Mouse (Mus musculus) limb, embryonic 11.5 days (tissue): Measurements from ENCODE around the gene Rtn3. TPM values are rescaled to one million over a fixed set of nuclear protein-coding genes. Genes with fewer than 3 reads are reported as not detected.

ENCODE experiments used
- ATAC-seq: fragments of 200-750 bp; cut with Nextera tagmentation; 2 replicates; pipeline ENCODE4 v1.8.0; 2017; ENCODE audit warnings: low read depth; ENCODE audit not compliant: insufficient number of reproducible peaks, low FRiP score, low TSS enrichment
- DNase-seq: peaks from one replicate; pipeline ENCODE4 v3.0.0-alpha.2; 2015; ENCODE audit warnings: low spot score
- H3K27ac ChIP-seq: fragments of 300-500 bp; sonication (generic); replicated peaks from 2 replicates; pipeline ENCODE4 v1.5.1; 2014; ENCODE audit warnings: low read depth, mild to moderate bottlenecking, low read length
- H3K27me3 ChIP-seq: fragments of 300-500 bp; sonication (generic); 2 replicates; pipeline ENCODE4 v1.6.1; 2014; ENCODE audit warnings: mild to moderate bottlenecking, low read length, mixed read lengths; ENCODE audit not compliant: control insufficient read depth, insufficient read depth
- H3K36me3 ChIP-seq: fragments of 300-500 bp; sonication (generic); 2 replicates; pipeline ENCODE4 v1.6.1; 2014; ENCODE audit warnings: mild to moderate bottlenecking, low read length, moderate library complexity, mixed read lengths; ENCODE audit not compliant: control insufficient read depth, insufficient read depth
- H3K4me1 ChIP-seq: fragments of 300-500 bp; sonication (generic); 2 replicates; pipeline ENCODE4 v1.6.1; 2014; ENCODE audit warnings: low read length, mixed read lengths; ENCODE audit not compliant: control insufficient read depth, insufficient read depth
- H3K4me2 ChIP-seq: fragments of 300-500 bp; sonication (generic); 2 replicates; pipeline ENCODE4 v1.6.1; 2014; ENCODE audit warnings: low read depth, mild to moderate bottlenecking, moderate library complexity; ENCODE audit not compliant: severe bottlenecking
- H3K4me3 ChIP-seq: fragments of 300-500 bp; sonication (generic); 2 replicates; pipeline ENCODE4 v1.5.1; 2014; ENCODE audit warnings: low read depth, low read length
- H3K9ac ChIP-seq: fragments of 300-500 bp; sonication (generic); 2 replicates; pipeline ENCODE4 v1.6.1; 2014; ENCODE audit warnings: mild to moderate bottlenecking, low read length
- H3K9me3 ChIP-seq: fragments of 300-500 bp; sonication (generic); 2 replicates; pipeline ENCODE4 v1.6.1; 2016; ENCODE audit warnings: low read length; ENCODE audit not compliant: control insufficient read depth
- WGBS: fragments of 180-500 bp; shearing (Covaris S2); extraction: QIAGEN DNeasy Blood & Tissue Kit; methylation state at CpG from one replicate; pipeline ENCODE4 v1.1.7; 2014; 5-methylcytosine and 5-hydroxymethylcytosine counted together
- polyA plus RNA-seq: library from polyadenylated mRNA; unstranded; fragments of >200 nt; fragmentation: Nextera tagmentation; extraction: Ambion mirVana; gene quantifications from 2 replicates; pipeline ENCODE4 v1.2.1, GENCODE M21; 2014

Gene Rtn3
- polyA plus RNA-seq, 1 experiment from 2014 or later: 94.1 TPM

DNA sequence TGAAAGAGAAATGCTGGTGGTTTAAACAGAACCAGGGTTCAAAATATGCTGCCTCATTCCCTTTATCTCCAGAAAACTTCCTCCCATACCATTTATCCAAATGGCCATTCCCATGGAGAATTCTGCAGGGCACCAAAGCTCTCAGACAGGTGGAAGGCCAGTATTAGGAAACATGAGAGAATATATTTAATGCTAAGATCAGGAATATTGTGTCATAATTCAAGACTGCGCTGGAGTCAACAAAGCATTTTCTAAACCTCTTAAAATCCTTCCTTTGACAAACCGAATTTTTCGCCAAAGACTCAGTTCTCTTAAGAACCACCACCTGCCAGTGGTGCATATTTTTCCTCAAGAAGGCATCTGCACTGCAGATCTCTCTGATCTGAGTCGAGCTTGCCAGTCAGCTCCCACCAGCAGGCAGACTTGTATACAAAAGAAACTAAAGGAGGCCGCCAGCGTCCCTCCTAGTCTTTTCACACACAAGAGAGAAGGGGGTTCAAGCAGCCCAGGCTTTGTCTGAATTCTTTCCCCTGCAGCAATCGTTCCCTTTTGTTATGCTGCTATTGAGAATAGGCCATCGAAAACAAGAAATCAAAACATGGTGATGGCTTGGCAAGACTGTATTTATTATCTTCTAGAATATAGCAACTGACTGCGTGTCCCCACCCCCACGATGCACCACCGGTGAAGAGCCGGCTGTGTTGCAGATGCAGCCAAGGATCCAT lies 1.4 kb downstream of the Rtn3 start:
- H3K4me2 ChIP-seq: peak overlapping the region; percentile 50
- DNase-seq: peak; percentile 41
- 0 out of 2 replicates have a peak, but pooled peaks cover 5% of the 10 kb centered on the region for H3K4me1 ChIP-seq
- H3K4me3 ChIP-seq: peak overlapping the region; percentile 95
- ATAC-seq: no peak
- no peaks in the 10 kb centered on the region for H3K36me3 ChIP-seq
- H3K9ac ChIP-seq: peak overlapping the region; percentile 12; the same call in 1 of the 2 replicates
- H3K27me3 ChIP-seq: no peaks in the 10 kb centered on the region
- H3K9me3 ChIP-seq: no peaks in the 10 kb centered on the region
- 9% methylated on average over 12 of the region's 12 CpGs for WGBS
- no peak overlapping the region for H3K27ac ChIP-seq

DNA sequence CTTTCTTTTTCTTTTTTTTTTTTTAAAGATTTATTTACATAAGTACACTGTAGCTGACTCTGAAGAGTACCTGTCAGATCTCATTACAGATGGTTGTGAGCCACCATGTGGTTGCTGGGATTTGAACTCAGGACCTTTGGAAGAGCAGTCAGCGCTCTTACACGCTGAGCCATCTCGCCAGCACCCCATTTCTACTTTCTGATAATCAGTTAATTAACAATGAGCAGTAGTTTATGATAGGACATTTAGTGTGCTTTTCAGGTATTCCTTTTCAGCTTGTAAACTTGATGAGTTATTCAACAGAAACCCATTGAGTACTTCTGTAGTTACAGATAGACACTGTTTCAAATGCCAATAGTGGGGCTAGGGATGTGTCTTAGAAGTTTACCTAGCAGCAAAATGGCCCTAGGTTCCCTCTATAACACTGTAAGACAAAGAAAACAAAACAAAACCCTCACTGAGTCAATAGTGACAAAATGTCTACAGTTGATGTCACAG lies 3.3 kb downstream of the Rtn3 start:
- Histone ChIP-seq H3K36me3 (no peaks in the 10 kb centered on the region), H3K27ac (no peak overlapping the region), H3K9me3 (no peaks in the 10 kb centered on the region), H3K27me3 (no peaks in the 10 kb centered on the region), H3K4me1 (0 out of 2 replicates have a peak, but pooled peaks cover 5% of the 10 kb centered on the region), H3K9ac (no peak overlapping the region), H3K4me2 (no peak overlapping the region), H3K4me3 (no peak overlapping the region)
- ATAC-seq (no peak), DNase-seq (no peak)
- WGBS: 96% methylated on average over 3 of the region's 3 CpGs

DNA sequence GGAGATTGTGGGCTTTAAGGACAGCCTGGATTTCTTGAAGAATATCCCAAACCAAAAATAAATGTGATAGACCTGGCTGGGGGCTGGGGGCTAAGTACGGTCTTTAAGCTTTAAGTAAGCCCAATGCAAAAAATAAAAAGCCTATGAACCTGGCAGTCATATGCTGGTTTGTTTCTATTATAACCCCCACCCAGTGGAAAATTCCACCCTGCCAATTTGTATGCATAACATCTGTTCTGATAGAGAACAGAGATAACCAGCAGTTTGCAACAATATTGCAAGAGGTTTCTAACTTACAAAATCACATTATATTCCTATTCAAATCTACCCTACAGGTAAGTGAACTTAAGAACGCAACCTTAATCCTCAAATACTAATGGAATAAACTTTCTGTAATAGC lies 12.4 kb downstream of the Rtn3 start:
- no peak overlapping the region for H3K9ac ChIP-seq
- no peak overlapping the region for H3K4me2 ChIP-seq
- H3K36me3 ChIP-seq: peaks cover 2% of the 10 kb centered on the region; the same call in 1 of the 2 replicates
- H3K27me3 ChIP-seq: no peaks in the 10 kb centered on the region
- 99% methylated on average over 2 of the region's 2 CpGs for WGBS
- no peaks in the 10 kb centered on the region for H3K9me3 ChIP-seq
- DNase-seq (no peak), ATAC-seq (no peak)
- no peak overlapping the region for H3K27ac ChIP-seq
- no peaks in the 10 kb centered on the region for H3K4me1 ChIP-seq
- no peak overlapping the region for H3K4me3 ChIP-seq

DNA sequence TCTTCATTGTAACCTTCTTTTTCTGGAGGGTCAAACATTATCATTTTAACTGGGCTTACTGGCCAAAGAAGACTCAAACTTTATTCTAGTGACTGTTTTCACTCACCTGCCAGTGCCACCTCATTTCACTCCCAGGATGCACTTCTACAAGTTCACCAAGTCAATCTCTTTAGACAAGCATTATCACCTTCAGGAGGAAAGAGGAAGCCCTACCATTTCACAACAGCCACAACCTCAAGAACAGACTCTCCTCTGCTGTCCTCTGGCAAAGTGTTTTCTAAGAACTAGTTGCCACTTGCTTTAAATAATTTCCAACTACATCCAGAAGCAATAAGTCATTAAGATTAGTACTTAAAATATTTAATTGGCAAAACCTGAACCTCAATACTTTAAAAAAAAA lies 15.2 kb downstream of the Rtn3 start:
- DNase-seq (no peak), ATAC-seq (no peak)
- H3K4me3 ChIP-seq: no peak overlapping the region
- no peak overlapping the region for H3K9ac ChIP-seq
- no peaks in the 10 kb centered on the region for H3K9me3 ChIP-seq
- H3K4me2 ChIP-seq: no peak overlapping the region
- H3K27me3 ChIP-seq: no peaks in the 10 kb centered on the region
- peaks cover 2% of the 10 kb centered on the region; the same call in 1 of the 2 replicates for H3K36me3 ChIP-seq
- H3K27ac ChIP-seq: no peak overlapping the region
- no peaks in the 10 kb centered on the region for H3K4me1 ChIP-seq

DNA sequence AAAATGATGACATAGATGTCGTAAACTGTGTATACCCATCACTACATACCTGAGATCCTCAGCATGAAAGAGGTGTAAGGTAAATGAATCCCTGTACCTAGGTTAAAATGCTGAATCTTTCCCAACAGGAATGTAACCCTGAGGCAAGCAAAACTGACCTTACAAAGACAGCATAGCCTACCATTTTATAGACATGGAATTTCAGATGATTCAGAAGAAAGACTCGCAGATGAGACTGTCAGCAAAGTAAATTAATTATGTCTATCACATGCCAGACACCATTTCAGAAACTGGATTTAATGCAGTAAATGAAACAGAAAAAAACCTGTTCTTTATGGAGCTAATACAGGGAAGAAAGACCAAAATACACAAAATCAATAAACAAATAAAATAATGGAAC lies 23.7 kb downstream of the Rtn3 start:
- Histone ChIP-seq H3K4me3 (no peak overlapping the region), H3K27me3 (no peaks in the 10 kb centered on the region), H3K4me2 (no peak overlapping the region), H3K9me3 (no peaks in the 10 kb centered on the region), H3K27ac (no peak overlapping the region), H3K36me3 (no peaks in the 10 kb centered on the region), H3K4me1 (no peaks in the 10 kb centered on the region), H3K9ac (no peak overlapping the region)
- no peak for DNase-seq
- WGBS: 89% methylated on average over 2 of the region's 2 CpGs
- no peak for ATAC-seq

DNA sequence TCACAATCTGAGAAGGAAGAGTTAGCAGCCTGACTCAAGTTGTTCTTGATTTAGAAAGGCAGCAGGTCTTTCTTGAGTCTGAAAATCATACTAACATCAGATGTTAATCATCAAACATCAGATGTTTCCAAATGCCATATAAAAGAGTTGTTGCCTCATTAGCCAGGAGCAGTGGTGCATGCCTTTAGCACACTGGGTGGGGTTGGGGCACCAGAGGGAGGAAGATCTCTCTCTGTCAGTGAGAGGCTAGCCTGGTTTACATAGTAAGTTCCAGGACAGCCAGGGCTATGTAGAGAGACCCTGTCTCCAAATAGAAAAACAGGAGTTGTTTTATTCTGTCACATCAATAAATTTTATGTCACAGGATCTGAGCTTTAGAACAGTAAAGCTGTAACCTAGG lies 24.2 kb downstream of the Rtn3 start:
- ATAC-seq: no peak
- DNase-seq: no peak
- Histone ChIP-seq H3K36me3 (no peaks in the 10 kb centered on the region), H3K9me3 (no peaks in the 10 kb centered on the region), H3K4me1 (no peaks in the 10 kb centered on the region), H3K4me2 (no peak overlapping the region), H3K9ac (no peak overlapping the region), H3K27ac (no peak overlapping the region), H3K4me3 (no peak overlapping the region), H3K27me3 (no peaks in the 10 kb centered on the region)

DNA sequence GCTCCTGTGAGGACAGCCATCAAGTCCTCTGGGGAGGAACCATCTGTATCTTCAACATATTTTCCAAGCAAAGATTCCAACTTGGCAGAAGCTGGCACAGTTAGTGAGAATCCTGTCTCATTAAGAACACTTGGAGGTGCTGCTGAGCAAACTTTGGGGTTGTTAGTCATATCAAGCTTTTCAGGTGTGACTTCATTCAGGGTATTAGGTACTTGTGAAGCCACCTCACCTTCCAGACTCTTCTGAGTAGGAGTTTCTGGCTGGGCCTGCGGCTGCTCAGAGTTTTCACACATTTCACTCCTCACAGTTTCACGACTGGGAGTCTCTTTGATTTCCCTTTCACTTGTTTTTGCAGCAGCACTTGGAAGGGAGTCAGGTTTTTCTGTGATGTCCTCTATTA lies 26.3 kb downstream of the Rtn3 start:
- DNase-seq: no peak
- H3K36me3 ChIP-seq: no peaks in the 10 kb centered on the region
- H3K4me3 ChIP-seq: no peak overlapping the region
- H3K27me3 ChIP-seq: no peaks in the 10 kb centered on the region
- no peak overlapping the region for H3K9ac ChIP-seq
- H3K27ac ChIP-seq: no peak overlapping the region
- no peaks in the 10 kb centered on the region for H3K9me3 ChIP-seq
- ATAC-seq: no peak
- no peaks in the 10 kb centered on the region for H3K4me1 ChIP-seq
- 50% methylated on average over 2 of the region's 2 CpGs for WGBS
- no peak overlapping the region for H3K4me2 ChIP-seq

DNA sequence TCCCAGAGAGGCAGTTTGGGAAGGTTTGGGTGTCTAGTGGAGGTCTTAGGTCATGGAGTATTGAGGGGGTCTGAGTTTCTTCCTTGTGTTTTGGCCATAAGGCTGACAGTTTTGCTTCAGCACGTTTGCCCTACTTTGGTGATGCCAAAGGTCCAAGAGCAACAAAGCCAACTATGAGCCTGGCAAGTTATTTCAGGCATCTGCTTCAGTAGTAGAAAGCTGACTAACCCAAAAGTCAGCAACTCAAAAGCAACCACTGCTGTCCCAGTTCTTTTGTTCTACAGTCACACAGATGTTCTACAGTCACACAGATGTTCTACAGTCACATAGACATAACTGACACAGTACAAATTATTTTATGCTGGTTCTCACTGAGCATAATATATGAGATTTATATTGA lies 37.5 kb downstream of the Rtn3 start:
- Histone ChIP-seq H3K4me3 (no peak overlapping the region), H3K36me3 (no peaks in the 10 kb centered on the region), H3K4me2 (no peak overlapping the region), H3K9me3 (no peaks in the 10 kb centered on the region), H3K27ac (no peak overlapping the region), H3K4me1 (no peaks in the 10 kb centered on the region), H3K9ac (no peak overlapping the region), H3K27me3 (no peaks in the 10 kb centered on the region)
- DNase-seq (no peak), ATAC-seq (no peak)
- WGBS: 75% methylated on average over 1 of the region's 1 CpGs

DNA sequence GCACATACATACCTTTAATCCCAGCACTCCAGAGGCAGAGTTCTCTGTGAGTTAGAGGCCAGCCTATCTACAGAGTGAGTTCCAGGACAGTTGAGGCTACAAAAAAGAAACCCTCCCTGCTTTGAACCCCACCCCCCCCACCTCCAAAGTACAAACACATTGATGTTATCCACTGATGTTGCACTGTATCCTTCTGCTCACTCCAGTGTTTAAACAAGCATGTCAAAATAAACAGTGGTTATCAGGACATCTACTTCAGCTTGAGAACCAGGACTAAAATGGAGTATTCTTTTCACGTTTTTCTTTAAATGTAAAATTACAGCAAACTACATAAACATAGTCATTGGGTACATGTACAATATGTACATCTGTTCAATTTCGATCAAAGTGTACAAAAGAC lies 38.0 kb downstream of the Rtn3 start:
- Histone ChIP-seq H3K4me3 (no peak overlapping the region), H3K4me2 (no peak overlapping the region), H3K9me3 (no peaks in the 10 kb centered on the region), H3K9ac (no peak overlapping the region), H3K36me3 (no peaks in the 10 kb centered on the region), H3K27ac (no peak overlapping the region), H3K27me3 (no peaks in the 10 kb centered on the region), H3K4me1 (no peaks in the 10 kb centered on the region)
- ATAC-seq: no peak
- 95% methylated on average over 2 of the region's 2 CpGs for WGBS
- DNase-seq: no peak
